Mouse (Mus musculus) embryonic fibroblast, embryonic 13.5 days (primary cell): ENCODE measurements around the gene Crygn.

Source experiments
- CTCF ChIP-seq: IDR thresholded peaks from 2 replicates; pipeline ENCODE4 v1.5.1; 2011; ENCODE audit warnings: mild to moderate bottlenecking, control low read depth, low read length, moderate library complexity, borderline replicate concordance; ENCODE audit not compliant: insufficient read depth
- POLR2A ChIP-seq: IDR thresholded peaks from 2 replicates; pipeline ENCODE4 v1.6.1; 2011; ENCODE audit warnings: low read depth, mild to moderate bottlenecking, control low read depth, low read length, moderate library complexity

- TF ChIP-seq CTCF (no peak), POLR2A (no peak)
Measured at GRCm38 (mm10) chr5:24743956-24744355, 13.9 kb downstream of the Crygn start.
